Mouse (Mus musculus): ENCODE measurements around the gene Aff3.

The Aff3 gene

DNA sequence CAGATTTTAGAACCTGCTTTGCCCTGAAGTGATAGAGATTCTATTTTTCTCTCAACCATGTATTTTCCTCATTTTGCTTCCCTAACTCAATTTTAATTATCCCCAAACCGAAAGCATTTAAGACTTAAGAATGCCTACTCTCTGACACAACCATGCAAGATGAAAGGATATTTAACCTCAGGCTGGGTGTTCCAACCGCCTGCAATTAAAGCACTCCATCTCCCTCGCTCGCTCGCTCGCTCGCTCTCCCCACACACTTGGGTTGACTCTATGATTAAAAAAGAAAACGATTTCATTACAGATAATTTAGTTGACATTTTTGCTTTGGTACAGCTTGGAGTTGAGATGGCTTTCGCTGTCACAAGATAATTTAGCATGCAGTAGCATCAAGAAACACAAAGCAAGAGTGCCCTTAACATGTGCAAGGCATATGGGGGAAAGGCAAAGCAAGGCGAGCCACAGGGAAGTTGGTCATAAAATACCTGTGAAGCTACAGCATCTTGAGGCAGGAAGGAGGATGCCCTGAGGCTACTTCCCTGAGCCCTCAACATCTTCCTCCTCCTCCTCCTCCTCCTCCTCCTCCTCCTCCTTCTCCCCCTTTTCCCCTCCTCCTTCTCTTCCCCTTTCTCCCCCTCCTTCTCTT is 167.7 kb downstream of the Aff3 start:
- DNase-seq (ENCODE audit: low read depth, low spot score) = no peak

DNA sequence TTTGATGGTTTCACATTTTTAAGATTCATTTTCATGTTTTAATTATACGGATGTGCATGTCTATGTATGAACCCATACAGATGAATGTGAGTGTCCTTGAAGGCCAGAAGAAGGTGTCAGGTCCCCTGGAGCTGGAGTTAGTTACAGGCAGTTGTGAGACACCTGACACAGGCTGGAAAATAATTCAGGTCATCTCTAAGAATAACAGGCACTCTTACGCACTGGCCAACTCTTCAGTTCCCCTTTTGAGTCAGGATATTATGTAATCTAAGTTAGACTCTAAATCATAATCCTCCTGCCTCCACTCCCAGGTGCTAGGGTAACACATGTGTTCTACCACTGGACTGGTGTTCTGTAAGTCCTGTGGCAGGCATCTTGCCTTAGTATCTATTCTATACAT is 169.5 kb downstream of the Aff3 start:
- DNase-seq (ENCODE audit: low read depth, low spot score) = no peak

DNA sequence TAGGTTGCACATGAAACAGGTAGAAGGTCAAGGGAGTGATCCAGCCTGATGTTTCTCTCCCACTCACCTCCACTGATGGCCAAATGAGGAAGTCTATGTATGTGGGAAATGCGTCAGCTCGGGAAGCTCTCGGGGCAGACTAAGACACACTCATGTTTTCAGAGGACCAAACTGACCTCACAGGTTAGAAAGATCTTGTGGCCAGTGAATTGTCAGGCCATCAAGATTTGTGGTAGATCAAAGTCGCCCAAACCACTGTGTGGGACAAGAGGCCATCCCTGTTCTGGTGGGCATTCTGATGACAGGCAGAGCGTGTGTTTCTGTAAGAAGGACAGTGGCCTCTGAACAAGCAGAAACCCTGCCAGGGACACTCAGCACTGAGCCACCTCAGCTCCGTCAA is 175.0 kb downstream of the Aff3 start:
- DNase-seq (ENCODE audit: low read depth, low spot score) = no peak

DNA sequence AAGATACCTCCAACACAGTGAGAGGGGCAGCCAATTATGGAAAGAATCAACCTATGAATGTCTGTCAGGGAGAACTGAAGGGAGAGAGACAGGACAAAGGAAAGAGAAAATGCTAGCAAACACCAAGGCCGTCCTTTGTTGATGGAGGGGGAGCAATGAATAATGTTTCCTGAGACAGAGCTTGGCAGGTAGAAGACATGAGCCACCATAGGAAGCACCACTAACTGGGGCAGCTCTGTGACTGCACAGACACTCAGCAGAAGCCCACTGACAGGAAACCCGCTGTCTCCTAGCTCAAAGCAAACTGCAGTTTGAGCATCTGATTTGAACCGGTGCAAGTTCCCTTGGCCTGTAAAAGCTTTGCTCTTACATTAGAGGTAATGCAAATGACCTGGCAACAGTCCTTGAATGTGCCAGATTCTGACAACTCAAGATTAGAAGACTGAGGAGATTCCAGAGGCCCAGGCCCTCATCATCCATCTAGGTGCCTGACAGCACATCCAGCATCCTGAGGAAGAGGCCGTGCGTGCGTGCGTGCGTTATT is 176.0 kb downstream of the Aff3 start:
- no peak for DNase-seq (ENCODE audit: low read depth, low spot score)

DNA sequence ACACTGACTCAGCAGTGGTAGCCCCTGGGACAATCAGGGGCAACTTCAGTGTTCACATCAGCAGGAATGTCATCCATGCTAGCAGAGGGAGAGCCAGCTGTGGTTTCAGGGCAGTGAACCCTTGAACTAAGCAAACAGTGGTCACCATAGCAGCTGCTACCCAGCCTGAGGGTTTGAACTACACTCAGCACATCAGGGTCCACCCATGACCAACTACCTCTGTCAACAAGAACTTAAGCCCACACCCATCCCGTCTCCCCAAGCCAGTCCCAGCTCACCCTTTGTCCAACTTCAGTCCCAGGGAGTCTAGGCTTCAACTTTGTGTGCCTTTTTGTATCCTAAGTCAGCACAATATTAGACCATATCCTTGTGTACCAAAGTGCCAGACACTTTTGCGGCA is 176.9 kb downstream of the Aff3 start:
- DNase-seq (ENCODE audit: low read depth, low spot score) = no peak

DNA sequence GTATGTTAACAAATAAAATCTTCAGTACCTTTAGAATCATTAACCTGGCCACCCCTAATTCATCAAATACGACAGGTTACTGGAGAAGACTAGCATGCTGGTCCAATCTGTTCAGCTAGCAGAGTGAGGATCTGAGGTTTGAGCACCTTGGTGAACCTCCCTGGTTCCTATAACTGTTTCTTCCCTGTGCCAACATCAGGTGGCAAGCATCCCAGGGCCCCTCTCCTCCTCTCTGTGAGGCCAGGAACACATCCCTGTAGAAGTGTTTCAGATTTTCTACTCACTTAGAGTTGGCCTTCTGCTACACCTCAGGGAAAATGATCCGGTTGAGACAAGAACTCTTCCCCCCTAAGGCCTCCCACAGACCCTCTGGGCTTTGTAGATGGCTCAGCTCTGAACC is 181.6 kb downstream of the Aff3 start:
- DNase-seq (ENCODE audit: low read depth, low spot score) = no peak

DNA sequence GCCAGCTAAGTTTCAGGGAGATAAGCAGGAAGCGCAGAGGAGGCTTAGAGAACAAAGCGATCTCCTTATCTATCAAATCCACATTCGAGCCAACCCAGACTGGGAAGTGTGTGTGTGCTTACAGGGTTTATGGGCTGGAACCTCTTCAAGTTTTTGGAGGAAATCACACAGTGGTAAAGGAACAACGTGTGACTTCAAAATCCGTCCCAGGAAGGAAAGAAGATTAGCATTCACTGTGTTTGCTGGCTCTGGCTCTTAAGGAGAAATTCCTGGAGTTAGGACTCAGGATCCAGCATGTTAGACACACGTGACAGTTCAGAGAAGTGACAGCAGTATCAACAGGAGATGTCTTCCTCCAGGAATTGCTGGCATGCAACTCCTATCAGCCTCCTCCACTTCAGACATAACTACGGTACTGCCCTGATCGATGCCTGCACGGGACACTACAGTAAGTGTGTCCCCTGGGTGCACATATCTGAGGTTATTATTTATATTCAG is 186.5 kb downstream of the Aff3 start:
- no peak for DNase-seq (ENCODE audit: low read depth, low spot score)

DNA sequence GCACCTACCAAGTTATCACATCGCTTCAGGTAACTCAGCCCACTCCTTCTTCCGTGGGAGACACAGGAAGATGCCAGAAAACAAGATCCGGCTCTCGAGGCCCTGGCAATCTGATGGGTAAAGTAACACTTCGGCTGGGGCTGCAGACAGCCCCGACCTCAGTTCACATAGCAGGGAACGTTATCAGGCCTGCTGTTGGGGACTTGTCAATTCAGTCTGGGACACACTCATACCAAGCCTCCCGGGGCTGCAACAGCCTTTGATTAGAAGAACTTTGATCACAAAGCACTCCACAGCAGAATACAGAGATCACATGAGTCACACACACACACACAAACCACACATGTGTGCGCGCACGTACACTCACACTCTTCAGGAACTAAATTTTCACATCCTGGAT is 193.9 kb downstream of the Aff3 start:
- no peak for DNase-seq (ENCODE audit: low read depth, low spot score)

DNA sequence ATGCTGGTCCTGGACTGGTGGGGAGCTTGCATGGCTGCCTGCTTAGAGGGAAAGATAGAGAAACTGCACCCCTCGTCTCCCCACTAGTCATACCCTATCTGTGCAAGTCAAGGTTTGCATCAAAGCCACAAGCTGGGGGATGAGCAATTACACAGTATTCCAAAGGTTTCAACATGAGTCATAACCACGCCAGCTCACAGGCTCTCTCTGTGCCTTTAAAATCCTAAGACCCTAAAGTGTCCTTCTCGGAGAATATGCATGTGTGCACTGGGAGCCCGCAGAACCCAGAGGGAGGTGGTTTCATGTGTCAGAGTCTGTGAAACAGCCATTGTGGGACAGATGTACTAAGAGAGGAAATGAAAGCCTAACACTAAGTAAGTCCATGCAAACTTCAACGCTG is 194.6 kb downstream of the Aff3 start:
- no peak for DNase-seq (ENCODE audit: low read depth, low spot score)

DNA sequence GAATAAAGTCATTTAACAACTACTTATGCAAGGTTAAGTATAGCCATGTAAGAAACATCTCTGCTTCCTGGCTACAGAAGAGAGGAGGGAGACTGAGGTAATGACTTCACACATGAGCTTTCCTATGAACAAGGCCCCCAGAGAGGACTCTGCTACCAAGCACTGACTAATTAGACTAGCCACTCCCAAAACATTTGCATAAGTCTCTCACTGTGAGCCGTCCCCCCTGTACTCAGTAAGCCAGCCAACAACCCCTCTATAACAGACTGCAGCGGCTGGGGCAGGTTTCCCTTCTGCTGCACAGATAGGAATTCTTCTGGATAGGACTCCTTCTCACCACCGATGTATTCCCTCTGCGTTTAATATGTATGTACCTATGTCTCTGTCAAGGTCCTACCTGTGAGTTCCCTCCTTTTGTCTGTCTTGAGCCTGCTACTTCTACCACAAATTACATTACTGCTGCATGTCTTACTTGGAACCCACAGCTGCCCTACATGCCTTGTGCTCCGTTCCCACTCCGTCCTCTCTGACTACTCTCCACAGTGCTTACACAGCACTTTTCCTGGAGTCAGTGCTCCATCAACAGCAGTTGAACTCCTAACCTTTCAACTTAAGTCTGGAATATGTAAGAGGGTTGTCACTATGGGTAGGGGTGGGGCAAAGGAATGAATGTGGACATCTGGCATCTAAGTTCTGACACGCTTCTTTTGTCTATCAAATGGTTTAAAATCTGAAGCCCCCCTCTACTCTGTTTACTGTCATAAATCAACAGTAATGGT is 197.3 kb downstream of the Aff3 start:
- no peak for DNase-seq (ENCODE audit: low read depth, low spot score)

DNA sequence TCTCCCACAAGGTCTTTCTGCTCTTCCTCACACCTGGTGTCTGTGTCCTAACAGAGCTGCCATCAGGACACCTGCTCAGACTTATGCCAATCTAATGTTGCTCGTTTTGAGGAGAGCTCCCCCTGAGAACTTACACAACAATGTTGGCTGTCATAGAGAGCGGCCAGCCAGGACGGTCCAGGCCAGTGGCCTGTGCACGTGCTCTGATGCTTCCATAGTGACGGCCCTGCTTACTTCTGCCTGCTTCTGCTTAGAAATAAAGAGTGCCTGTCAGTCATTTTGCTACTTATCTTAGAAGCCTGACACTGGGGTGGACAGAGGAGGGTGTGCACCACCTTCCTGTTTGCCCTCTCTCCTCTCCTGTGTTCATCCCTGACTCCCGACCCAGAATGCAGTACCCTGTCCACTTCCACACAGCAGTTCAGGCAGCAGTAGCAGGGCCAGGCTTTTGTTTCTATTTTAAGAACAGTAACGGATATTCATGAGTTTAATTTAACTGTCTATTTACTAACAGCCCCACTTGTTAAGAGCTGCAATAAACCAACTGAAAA is 208.0 kb downstream of the Aff3 start:
- DNase-seq (ENCODE audit: low read depth, low spot score) = no peak

DNA sequence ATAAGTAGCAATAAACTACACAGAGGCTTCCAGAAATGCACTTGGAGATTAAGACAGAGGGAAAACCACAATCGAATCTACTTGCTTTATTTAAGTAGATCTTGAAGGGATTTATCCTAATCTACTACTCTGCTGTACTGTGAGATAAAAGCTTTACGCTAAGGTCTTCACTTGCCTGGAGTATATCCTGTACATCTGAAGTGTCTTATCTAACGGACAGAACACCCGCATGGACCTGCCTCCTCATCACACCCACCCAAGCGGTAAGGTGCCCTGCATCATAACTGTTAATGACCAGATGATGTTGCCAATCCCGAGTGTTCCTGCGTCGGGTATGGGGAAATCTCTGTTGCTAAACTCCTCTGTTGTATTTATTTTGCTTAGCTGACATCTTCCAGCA is 209.8 kb downstream of the Aff3 start:
- DNase-seq (ENCODE audit: low read depth, low spot score) = no peak

DNA sequence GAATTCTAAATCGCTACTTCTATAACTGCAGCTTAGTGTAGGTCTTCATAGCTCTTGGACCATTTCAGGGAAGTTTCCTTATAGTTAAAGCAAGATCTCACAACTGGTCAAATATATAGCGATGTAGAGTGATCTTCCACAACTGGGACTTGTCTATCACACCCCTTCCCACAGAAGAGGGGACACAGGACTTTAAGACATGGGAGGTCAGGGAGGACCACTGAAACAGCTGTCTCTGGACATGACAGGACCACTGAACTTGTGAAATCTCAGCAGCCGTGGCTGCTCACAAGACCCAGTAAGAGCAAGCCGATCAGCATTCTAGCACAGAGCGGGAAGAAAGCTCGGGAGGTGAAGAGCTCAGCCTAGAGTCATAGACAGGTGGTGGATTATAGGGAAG is 213.4 kb downstream of the Aff3 start:
- DNase-seq (ENCODE audit: low read depth, low spot score) = no peak

DNA sequence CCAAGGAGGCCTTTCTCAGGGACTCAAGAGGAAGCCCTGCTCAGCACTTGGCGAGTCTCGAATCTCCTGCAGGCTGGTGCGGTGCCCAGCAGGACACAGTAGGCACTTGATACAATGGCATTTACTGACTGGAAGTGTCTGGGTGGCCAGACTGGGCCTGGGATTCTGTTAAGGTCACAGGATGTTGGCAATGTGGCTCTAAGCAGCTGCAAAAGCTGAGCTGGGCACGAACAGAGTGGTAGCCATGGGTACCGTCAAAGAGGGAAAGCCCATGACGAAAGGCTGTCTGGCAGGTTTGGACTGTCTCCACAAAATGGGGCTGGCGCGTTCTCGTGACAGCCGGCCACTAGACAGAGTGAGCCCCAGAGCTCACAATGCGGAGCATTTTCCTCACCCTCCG is 214.1 kb downstream of the Aff3 start:
- no peak for DNase-seq (ENCODE audit: low read depth, low spot score)

DNA sequence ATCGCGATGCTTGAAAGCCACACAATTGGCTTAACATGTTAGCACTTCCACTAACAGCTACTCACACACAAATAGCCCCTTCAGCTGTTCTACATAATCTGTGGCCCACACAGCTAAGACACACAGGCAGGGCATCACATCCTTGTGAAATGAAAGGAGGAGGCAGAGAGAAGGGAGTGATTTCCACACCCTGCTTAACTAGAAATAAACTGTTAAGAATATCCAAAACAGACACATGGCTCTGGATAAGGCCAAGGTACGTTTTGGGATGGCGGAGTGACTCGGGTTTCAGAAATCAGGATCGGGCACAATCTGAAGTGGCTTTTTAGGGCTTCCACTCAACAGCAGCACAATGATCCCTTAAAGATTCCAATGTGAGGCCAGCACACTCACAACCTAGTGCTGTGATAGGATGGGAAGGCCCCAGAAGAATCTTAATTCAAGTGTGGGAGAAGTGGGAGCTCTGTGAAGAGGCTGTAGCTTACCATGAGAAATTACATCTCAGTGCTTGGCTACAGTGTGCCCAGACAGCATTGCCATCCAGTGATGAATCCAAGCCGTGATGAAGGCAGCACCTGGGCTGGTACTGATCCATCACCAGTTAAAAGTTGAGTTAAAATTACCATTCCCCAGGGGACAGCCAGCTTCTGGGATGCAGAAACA is 214.8 kb downstream of the Aff3 start:
- no peak for DNase-seq (ENCODE audit: low read depth, low spot score)

DNA sequence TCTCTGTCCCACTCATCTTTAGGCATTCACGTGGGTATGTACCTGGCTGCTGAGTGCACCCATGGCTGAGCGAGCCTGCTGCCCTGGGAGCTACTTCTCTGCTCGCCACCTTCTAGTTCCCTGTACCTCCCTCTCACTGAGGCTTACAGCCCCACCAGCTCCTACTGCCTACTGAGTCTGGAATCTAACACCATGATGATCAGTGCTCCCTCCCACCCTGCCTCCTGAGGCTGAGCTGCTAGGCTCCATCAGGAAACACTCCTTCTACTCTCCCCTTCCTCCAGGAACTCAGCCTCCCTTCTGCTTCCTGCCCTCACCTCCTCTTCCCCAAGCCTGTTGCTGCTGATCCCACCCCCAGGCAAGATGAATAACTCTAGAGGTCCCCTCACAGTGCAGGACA is 215.9 kb downstream of the Aff3 start:
- no peak for DNase-seq (ENCODE audit: low read depth, low spot score)

DNA sequence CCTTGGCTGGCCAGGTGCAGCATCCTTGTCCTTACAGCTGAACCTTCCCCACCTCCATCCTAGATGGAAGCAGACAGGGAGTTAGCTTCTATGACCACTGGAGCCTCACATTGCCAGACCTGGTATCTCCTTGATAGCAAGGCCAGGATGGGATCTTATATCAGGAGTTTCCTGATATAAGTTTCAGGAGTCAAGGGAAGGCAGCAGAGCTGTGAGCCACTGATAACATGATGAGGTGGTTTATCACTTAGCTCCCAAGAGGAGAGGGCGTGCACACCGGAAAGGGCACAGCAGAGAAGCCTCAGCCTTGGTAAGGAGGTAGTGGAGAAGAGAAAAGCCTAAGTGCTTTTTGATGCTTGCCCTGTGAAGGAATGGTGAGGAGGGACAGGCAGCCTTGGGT is 217.2 kb downstream of the Aff3 start:
- no peak for DNase-seq (ENCODE audit: low read depth, low spot score)

DNA sequence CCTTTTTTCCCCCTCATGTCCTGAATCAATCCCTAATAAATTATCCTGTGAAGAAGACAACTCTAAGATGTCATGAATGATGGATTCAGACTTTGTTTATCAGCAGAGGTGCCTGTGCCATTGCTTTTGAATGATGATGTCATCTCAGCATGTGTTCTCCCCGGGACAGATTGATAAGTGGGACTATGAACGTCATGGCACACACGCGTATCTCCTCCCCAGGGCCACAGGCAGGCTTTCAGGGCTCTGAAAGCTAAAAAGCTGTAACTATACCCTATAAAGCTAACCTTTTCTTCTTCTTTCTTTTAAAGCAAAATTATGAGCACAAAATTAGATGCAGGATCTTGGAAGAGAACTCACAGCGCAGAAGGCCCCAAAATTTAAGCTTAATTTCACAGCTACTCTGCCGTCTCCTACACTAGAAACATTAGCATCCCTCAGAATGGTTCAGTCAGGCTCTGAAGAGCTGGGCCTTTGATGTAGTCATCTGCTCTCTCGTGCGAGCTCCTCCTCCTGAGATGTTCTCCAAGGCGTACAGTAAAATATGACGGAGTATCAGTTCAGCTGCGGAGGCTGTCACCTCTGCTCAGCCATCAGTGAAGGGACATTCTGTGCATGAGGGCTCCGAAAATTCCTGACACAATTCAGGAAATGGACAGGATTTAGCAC is 218.5 kb downstream of the Aff3 start:
- DNase-seq (ENCODE audit: low read depth, low spot score) = no peak

DNA sequence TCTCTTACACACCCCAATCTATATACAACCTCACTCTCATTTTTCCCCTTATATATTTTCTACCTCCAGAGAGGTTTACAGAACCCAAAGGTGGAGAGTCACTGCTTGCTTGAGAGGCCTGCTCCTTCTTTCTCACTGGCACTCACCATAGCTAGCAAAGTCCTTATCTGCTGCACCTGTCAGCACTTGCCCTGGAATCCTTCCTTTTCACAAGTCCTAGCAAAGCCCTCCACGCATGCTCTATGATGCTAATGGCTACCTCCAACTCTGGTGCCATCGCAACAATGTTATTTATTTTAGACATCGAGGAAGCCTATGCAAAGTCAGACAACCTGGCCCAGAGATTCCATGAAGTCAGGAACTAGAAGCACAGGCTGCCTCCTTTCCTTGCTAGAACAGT is 221.9 kb downstream of the Aff3 start:
- no peak for DNase-seq (ENCODE audit: low read depth, low spot score)

DNA sequence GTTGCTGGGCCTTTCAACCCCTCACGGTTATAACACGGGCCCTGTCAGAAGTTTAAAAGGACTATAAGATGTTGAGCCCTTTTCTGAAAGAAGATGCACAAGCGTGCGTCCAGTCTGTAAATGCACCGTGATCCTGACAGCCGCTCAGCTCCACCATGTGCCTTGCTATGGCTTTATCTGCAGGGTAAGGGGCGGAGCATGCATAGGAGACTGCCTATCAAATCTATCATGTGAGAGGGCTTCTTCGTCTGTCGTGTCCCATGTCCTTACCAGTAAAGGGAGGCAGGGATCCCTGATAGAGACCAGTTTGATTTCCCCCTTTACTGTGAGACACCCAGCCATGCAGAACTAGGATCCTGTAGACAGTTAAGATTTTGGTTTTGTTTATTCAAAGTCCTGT is 222.3 kb downstream of the Aff3 start:
- no peak for DNase-seq (ENCODE audit: low read depth, low spot score)

DNA sequence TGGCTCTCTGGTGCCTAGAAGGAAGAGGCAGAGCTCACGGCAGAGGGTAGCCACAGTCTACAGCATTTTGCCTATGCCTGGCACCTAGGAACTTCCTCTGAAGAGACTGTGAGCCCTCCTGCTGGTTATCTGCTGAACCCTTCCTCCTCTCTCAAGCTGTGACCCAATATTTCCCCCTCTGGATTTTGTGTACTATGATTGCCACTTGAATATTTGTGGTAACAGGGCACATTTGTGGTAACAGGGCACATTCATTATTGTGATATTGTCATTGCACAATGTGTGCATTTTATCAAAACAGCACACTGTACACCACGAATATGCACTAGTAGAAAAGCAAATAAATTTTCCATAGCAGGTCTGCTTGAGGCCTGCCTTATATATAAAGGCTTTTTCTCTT is 223.0 kb downstream of the Aff3 start:
- no peak for DNase-seq (ENCODE audit: low read depth, low spot score)

DNA sequence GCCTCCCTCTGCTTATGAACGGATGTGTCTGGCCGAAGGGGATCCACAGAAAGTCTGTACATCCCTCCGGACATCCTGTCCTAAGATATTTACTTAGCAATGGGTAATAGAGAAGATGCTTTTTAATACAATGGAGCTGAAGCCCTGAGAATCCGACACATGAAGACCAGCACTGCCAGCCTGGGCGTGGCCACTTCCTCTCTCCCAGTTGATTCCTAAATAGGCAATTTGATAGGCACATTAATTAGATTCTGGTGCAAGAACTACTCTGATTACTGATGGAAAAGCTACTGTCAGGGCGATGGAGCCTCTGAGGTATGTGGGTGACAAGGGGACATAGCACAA is 224.3 kb downstream of the Aff3 start:
- DNase-seq (ENCODE audit: low read depth, low spot score) = no peak
